Mouse (Mus musculus): ENCODE measurements around the gene Palb2.
A peak's percentile ranks its signal among the peaks of the same experiment; 100 is the strongest.

The Palb2 gene

DNA sequence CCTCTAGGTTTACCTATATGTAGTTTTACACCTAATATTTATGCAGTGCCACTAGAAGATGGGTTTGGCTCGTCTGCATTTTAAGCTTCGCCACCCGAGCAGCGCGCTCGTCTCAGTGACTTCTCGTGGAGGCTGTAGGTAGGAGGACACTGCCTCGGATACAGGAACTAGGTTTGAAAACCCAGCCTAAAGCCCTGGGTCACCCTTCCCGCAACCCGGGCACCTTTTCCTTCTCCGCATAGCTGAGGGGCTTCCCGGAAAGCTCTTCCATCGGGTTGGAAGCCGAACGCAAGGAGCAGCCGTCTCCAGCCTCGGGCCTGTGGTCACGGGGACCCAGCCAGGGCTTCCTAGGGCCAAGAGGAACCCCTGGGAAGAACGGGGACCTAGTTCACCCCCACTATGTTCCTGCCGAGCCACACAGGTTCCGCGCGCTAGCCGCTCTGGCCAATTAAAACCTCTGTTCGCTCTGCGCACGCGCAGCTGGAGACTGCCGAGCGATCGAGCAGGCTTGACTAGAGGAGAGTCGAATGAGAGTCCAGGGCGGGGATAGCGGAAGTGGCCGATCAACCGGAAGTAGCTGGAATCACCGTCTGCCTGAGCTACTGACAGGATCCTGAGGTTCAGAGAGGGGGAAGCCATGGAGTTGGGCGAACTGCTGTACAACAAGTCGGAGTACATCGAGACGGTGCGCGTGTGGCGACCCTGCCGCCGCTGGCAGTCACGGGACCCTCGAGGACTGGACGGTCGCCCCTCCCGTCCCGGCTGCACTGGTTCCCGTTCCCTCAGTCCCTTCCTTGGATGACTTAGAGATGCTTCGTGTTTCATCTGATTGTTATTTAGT lies at the start of gene Palb2, which contains the start of gene Dctn5:
Gene Palb2 (minus strand): TSS at position 489 of the 841 bp plus-strand sequence.
Gene Dctn5 (plus strand): TSS at position 545 of the 841 bp plus-strand sequence.
- DNase-seq = peak; percentile 98

DNA sequence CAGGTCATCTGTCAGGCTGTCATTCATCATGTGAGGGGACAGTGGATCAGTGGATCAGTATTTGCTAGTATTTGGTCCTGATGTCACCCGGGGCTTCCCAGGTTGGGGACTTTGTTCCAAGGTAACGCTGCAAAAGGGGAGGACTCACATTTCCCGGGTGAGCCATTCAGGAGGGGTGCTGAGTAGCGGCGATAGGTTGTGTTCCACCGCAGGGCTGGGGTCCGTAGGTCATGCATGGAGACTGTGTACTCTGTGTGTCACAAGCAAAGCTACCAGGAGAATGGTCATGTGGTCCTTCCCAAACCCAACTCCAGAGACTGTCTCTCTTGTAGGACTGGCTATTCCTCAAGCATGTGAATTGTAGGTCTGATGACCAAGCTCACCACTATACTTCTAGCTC lies 47.9 kb upstream of the Palb2 start:
- no peak for DNase-seq

DNA sequence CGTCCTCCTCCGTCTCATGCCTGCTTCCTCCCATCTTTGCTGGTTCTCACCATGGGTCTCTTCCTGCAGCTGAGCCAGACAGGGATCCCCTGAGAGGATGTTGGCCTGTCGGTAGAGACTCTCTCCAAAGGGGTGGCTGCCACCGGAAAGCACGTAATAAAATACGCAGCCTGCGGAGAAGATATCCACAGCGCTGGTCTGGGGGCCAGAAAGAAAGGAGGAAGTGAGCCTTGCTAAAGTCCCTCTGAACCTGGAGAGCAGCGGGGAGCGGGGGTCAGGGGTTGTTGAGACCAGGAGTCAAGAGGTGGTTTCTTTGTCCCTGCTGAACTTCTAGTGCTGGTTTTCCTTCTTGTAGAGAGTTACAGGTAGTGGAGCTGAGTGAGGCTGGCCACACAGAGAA lies 38.8 kb upstream of the Palb2 start:
- DNase-seq = no peak

DNA sequence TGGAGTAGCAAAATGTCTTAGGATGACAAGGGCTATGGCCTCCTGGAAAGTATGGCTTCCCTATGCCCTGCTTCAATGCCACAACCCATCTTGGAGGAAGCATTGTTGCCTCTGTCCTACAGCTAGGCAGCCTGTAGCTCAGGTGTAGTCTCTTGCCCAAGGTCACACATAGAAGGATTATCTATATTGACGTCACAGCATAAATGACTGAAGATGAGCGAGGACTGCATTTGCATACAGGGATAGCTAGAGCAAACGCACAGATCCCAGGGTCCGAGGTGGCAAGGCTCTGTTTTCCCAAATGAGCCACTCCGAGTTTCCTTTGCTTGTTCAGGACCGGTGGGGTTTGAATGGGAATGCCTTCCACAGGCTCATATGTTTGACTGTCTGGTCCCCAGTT lies 37.9 kb upstream of the Palb2 start:
- no peak for DNase-seq

DNA sequence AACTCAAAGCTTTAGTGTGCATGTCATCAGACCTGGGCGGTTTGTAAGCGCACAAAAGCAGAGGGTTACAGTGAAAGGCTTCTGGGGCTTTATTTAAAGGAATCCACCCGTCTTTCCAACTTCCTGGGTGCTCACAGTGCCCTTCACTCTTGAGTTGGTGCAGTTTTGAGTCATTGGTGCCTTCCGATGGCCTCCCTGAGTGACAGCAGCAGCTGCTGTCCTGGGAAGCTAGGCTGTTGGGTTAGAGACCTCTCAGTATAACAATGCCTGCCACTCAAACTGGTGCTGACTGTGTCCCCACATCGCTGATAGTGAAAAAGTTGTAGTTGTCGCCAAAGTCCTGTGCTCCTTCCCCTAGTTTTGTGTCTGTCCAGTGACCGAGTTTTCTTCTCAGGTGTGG lies 34.4 kb upstream of the Palb2 start:
- no peak for DNase-seq

DNA sequence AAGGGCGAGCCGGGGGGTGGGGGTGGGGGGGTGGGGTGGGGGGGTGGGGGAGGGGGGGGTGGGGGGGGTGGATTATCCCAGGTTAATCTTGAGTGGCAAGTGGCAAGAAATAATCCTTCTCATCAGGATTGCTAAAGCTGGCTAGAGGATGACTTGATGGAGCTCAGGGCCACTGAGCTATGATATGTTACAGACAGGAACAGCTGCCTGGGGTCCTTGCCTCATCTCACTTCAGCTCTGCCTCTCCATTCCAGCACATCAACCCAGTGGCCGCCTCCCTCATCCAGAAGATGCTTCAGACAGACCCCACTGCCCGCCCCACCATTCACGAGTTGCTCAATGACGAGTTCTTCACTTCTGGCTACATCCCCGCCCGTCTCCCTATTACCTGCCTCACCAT lies 31.0 kb upstream of the Palb2 start:
- no peak for DNase-seq

DNA sequence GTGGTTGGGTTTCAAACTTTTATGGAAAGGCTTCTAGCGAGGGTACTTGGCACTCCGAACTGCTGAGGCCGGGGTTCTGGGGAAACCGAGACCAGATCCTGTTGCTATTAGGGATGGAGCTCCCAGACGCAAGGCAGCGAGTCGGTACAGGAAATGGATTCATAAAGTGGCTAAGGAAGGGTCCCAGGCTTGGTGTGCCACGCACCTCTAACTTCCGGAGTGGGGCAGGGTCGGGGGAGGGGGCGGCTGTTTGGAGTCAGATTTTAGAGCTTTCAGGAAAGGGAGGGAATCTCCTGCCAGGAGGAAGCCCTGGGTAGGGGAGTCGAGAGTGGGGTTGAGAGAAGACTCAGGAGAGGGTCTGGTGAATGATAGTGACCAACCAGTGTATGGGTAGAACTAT lies 27.3 kb upstream of the Palb2 start:
- no peak for DNase-seq

DNA sequence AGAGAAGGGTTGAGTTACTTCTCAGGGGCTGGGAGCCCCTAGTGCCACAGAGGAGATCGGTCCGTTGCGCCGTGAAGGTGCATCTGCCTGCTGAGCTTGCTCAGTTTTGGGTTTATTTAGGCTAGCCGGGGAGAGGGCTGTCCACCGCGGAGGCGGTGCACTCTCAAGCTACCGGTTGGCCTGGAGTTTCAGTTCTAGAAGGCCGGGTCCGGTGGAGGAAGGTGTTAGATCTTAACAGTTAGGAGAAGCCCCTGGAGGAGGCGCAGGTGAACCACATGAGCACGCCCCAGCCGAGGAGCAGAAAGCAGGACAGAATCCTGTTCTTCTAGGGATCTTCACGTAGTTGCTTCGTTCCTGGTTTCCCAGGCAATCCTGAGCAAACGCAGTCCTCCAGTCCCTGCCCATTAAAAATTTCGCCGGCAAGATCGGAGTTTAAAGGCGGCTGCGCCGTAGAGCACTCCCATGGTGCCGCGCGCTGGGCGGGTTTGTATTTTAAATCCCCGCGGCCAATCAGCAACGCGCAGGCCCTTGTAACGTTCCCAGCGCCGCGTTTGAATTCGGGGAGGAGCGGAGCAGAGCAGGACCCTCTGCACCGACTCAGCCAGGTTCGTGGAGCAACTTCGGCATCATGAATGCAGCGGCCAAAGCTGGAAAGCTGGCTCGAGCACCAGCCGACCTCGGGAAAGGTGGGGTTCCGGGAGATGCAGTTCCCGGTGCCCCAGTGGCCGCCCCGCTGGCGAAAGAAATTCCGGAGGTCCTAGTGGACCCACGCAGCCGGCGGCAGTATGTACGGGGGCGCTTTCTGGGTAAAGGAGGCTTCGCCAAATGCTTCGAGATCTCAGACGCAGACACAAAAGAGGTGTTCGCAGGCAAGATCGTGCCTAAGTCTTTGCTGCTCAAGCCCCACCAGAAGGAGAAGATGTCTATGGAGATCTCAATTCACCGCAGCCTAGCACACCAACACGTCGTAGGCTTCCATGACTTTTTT lies 26.4 kb upstream of the Palb2 start, which contains the start of gene Plk1:
Gene Plk1 (plus strand): TSS at position 525 of the 988 bp plus-strand sequence.
- peak; percentile 84 for DNase-seq

DNA sequence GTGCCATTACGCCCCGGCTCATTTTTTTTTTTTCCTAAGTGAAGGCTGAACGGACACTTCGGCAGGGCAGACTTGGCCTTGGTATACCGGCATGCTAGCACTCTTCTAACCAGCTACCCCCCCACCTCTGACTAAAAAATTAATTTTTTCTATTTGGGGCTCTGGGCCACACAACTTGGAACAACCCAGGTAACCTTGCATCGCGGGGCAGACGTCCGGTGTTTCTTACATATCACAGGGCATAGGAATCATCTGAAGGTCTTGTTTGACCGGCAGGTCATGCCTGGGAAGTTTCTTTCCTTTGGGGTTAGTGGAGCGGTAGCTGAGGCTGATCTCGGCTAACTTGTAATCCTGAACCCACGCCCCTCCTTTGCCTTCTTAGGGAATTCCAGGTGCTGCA lies 25.7 kb upstream of the Palb2 start:
- DNase-seq = no peak

DNA sequence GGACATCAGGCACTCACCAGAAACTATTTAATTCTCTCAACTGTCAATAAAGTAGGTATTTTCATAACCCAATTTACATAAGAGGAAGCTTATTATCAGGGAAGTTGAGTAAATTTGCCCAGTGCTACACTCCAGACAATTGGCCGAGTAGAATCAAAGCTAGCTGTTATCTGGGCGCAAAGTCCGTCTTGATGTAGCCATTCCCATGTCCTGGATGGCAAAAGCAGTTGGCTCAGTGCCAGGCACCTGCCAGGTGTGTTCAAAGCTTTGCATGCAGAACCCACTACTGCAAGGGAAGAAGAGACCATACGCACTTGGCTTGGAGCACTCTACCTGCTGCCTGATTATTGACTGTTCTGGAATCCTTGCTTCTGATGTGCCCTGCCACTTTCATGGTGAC lies 19.7 kb upstream of the Palb2 start:
- DNase-seq = no peak

DNA sequence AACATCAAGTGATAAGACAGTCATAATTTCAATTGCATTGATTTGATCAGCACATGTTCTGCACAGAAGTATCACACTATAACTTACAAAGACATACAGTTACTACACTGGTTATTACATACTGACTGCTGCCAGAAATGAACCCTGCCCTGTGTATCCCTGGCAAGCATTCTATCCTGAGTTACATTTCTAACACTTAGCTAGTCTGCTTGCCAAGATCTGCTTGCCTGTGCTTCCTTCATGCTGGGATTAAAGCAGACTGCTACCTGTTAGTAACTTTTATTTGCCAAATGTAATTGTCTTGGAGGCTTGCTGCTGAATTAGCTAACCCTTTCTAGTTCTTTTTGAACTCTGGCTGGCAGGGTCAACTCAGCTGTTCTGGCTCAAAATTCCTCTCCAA lies 8.2 kb upstream of the Palb2 start:
- DNase-seq = no peak

DNA sequence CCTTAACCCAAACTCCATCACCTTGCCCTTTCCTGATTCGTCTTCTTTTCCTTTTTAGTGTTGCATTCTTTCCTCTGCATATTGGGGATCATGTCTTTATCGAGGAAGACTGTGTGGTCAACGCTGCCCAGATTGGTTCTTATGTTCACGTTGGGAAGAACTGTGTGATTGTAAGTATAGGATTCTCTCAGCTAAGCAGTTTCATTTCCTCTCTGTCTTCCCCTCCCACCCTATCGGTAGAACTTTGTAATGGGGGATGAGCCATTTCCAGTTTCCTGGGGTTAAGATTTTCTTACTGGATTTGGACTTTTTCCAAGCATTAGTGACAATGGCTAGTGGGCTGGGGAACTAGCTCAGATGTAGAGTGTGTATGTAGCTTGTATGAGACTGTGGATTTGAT lies 5.4 kb upstream of the Palb2 start:
- DNase-seq = no peak

DNA sequence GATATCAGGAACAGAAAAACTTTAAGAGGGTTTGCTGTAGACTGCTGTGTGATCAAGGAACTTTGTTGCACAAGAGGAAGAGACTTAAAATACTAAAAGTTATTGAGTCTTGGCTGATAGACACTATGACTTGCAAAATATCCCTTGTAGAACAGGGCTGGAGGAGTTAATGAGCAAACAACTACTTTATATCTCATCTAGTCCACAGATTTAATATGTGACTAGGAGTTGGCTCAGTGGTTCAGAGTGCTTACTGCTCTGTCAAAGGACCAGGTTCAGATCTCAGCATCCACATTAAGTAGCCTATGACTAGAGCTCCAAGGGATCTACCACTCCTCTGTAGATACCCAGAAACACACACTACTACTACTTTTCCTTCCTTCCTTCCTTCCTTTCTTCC lies 4.3 kb upstream of the Palb2 start:
- no peak for DNase-seq

DNA sequence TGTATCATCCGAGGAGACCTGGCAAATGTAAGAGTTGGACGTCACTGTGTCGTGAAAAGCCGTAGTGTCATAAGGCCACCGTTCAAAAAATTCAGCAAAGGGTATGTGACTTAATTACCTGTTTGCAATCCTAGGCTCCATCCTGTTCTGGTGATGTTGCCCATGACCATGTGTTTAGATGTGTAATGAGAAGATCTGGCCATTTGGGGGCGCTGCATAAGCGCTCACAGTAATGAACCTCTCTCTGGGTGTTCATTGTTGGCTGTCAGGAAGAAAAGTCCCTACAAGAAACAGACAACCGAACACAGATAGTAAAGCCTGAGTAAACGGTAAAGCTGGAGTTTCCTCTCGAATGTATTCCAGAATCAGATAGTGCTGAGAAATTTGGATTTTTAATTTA lies 2.3 kb upstream of the Palb2 start:
- no peak for DNase-seq

DNA sequence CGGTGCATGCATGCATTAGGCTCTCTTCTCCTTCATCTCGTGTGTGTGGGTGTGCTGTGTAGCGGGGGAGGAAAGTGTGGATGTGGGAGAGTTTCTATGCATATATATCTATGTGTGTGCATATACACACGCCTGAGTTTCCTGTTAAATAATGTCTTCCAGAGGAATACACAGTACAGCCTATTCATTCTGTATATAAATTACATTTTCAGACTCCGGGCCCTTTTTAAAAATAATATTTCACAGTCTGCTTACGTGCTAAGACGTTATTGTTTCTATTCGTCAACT lies 497 bp upstream of the Palb2 start:
- DNase-seq = no peak

DNA sequence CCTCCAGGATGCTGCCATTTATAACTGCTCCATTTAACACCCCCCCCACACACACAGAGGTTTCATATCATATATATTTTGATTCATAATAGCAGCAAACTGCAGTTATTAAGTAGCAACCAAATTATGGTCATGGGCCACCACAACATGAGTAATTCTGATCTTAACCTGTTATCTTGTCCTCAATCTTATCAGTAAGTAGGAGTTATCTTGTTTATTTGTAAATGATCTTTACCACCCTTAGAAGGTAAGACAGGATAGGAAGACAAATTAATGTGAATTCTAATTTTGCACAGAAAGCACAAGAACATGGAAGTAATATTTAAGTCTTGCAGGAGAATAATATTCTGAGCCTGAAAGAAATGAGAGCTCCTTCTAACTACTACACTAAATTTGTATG lies 951 bp downstream of the Palb2 start:
- no peak for DNase-seq

DNA sequence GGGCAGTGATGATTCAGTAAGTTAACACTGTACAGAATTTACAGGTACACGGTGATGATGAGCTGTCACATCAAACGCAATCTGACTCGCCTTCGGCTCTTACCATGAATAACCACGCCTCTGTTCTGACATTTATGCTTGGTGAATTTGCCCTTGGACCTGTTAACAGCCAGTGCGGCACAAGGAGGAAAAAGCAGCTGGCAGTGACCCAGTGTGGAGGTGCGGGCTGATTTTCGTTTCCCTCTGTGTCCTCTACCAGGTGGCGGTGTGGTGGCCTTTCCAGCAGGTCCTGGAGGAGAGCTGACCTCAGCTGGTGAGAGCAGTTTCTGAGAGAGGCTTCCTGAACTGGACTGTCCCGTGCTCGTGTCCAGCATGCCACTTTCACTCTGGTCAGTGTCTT lies 5.8 kb downstream of the Palb2 start:
- no peak for DNase-seq

DNA sequence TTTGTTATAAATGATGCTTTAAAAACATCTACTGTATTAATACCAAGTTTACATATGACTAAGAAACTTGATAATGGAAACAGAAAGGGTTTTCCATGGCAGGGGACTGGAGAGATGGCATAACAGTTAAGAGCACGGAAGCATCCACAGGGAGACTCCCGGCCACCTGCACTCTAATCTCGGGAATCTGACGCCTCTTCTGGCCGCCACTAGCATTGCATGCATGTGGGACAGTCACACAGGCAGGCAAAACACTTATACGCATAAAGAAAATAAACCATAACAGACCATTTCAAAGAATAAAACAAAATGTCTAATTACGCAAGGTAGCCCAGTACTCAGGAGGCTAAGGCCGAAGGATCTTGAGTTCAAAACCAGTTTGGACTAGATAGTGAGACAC lies 7.1 kb downstream of the Palb2 start:
- DNase-seq = no peak

DNA sequence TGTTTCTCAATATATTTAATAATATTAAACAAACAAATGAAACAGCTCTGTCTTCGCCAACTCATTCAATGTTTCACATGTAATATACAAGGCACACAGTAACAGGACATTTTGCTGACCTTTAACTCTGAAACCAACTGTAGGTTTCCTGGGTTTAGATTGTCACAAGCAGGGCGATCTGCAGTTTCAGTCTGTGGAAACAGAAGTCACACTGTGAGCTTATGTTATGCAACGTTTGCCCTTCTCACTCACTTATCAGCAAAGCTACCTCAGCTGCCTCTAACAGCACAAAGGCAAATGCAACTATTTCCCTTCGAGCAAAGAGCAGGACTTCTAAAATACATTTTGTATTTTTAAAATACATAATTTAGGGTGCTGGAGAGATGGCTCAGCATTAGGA lies 9.3 kb downstream of the Palb2 start:
- DNase-seq = no peak

DNA sequence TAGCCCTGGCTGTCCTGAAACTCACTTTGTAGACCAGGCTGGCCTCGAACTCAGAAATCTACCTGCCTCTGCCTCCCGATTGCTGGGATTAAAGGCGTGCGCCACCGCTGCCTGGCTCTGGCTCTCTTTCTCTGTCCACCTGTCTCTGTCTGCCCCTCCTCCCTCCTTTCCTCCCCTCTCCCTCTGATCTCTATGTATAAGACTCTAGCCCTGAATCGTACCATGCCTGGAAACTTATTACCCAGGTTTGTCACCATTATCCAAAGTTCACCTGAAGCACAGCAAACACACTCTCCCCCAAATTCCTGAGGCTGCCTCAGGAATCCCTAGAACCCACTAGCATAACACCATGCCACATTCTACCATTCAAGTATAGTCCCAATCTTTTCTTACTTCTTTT lies 24.6 kb downstream of the Palb2 start:
- DNase-seq = no peak

DNA sequence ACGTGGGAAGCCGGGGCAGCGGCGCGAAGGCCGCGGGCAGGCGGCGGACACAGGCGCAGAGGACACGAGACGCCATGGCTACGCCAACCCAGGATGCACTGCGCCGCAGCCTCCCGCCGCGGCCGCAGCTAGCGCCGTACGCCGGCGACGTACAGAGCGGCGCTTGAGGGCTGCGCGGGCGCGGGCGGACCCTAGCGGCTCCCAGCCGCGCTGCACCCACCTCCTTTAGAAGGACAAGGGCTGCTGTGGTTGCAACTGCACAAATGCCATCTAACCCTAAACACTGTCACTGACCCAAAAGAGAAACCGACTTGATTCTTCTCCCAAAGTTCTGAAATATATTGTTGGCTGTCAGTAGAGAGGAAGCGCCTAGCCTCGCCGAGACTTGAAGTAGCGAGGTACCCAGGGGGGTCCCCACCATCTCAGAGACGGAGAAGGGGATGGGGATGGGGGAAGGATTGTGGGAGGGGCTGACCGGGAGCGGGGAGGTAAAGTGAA lies 31.0 kb downstream of the Palb2 start, which contains the start of gene Ndufab1:
Gene Ndufab1 (minus strand): TSS at position 140 of the 498 bp plus-strand sequence.
- DNase-seq = peak; percentile 88

DNA sequence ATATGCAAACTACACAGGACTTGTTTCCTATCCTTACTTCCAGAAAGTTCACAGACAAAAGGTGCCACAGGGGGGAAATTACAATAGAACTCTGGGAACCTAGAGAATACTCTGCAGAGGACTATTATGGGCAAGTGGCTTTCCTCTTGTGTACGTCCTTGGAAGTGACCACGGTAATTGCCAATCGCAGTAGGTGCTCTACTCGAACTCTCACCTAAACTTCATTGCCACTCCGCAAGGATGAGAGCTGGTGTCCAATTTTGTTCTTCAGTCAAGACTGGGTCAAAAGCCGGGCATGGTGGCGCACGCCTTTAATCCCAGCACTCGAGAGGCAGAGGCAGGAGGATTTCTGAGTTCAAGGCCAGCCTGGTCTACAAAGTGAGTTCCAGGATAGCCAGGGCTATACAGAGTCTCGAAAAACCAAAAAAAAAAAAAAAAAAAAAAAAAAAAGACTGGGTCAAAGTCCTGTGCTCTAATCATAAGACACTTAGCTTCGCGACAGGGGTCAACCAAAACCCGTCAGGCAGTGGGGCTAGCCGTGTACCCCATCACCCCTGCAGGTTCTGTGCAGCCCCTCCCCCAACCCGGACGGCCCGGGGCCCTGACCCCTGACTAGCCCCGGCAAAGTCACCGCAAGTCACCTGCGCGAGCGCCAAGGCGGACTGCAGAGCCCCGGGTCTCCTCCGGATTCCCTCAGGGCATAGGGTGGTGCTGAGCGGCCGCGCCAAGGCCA lies 31.6 kb downstream of the Palb2 start:
- DNase-seq = peak; percentile 5

DNA sequence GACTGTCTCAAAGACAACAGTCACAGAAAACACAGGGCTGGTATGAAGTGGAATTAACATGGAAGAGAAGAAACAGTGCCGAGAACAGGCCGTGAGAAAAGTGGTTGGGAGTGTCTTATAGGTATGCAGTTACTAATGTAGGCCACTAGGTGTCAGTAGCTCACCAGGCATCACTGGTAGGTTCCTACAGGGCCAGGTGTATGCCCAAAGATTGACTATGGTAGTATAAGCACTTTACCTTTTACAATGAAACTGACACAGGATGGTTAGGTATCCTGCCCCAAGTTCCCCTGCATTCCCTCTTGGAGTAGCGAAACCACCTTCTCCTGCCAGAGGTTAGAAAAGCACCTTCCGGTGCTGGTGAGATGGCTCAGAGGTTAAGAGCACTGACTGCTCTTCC lies 33.6 kb downstream of the Palb2 start:
- DNase-seq = peak; percentile 65
